Mouse (Mus musculus): Measurements from ENCODE around the gene Cldn19.

- no peak for TF ChIP-seq CTCF (IDR thresholded peaks at IDR 0.05; ENCODE audit: borderline replicate concordance, extremely low read depth, insufficient read depth, insufficient read length)
- TF ChIP-seq POLR2A (IDR thresholded peaks at IDR 0.05; ENCODE audit: borderline replicate concordance, extremely low read depth, insufficient read depth, insufficient read length, poor library complexity, severe bottlenecking): no peak
These were observed 38.5 kb upstream of the Cldn19 start for GRCm38 (mm10) chr4:119216667-119217066.
